Mouse (Mus musculus) neural tube, embryonic 14.5 days (tissue): ENCODE measurements around the gene Cyp17a1. TPM values are rescaled to one million over a fixed set of nuclear protein-coding genes. Genes with fewer than 3 reads are reported as not detected.
A peak's percentile ranks its signal among the peaks of the same experiment; 100 is the strongest.

Experiments used
- ATAC-seq: fragments of 200-750 bp; cut with Nextera tagmentation; 2 replicates; pipeline ENCODE4 v1.8.0; 2017; ENCODE audit warnings: low read depth, mild to moderate bottlenecking, moderate TSS enrichment, moderate library complexity
- H3K27ac ChIP-seq: fragments of 300-500 bp; sonication (generic); 2 replicates; pipeline ENCODE4 v1.5.1; 2014; ENCODE audit warnings: low read depth, mild to moderate bottlenecking, control low read depth, low read length, moderate library complexity, mixed read lengths
- H3K27me3 ChIP-seq: fragments of 300-500 bp; sonication (generic); 2 replicates; pipeline ENCODE4 v1.6.1; 2014; ENCODE audit warnings: low read length; ENCODE audit not compliant: control insufficient read depth, insufficient read depth
- H3K36me3 ChIP-seq: fragments of 300-500 bp; sonication (generic); 2 replicates; pipeline ENCODE4 v1.6.1; 2014; ENCODE audit warnings: low read length, mixed read lengths; ENCODE audit not compliant: control insufficient read depth, insufficient read depth
- H3K4me1 ChIP-seq: fragments of 300-500 bp; sonication (generic); 2 replicates; pipeline ENCODE4 v1.6.1; 2014; ENCODE audit warnings: low read length; ENCODE audit not compliant: control insufficient read depth, insufficient read depth
- H3K4me2 ChIP-seq: fragments of 300-500 bp; sonication (generic); 2 replicates; pipeline ENCODE4 v1.6.1; 2014; ENCODE audit warnings: mild to moderate bottlenecking, low read depth, low read length, control low read depth
- H3K4me3 ChIP-seq: fragments of 300-500 bp; sonication (generic); 2 replicates; pipeline ENCODE4 v1.5.1; 2014; ENCODE audit warnings: low read depth, low read length, control low read depth, mixed read lengths
- H3K9ac ChIP-seq: fragments of 300-500 bp; sonication (generic); replicated peaks from 2 replicates; pipeline ENCODE4 v1.6.1; 2014; ENCODE audit warnings: low read depth, mild to moderate bottlenecking, control low read depth, low read length, mixed read lengths
- H3K9me3 ChIP-seq: fragments of 300-500 bp; sonication (generic); 2 replicates; pipeline ENCODE4 v1.6.1; 2016; ENCODE audit warnings: low read length; ENCODE audit not compliant: control insufficient read depth
- WGBS: fragments of 180-500 bp; shearing (Covaris S2); extraction: QIAGEN DNeasy Blood & Tissue Kit; methylation state at CpG from one replicate; pipeline ENCODE4 v1.1.7; 2014; 5-methylcytosine and 5-hydroxymethylcytosine counted together
- polyA plus RNA-seq: library from polyadenylated mRNA; unstranded; fragments of >200 nt; fragmentation: Nextera tagmentation; extraction: Ambion mirVana; gene quantifications from 2 replicates; pipeline ENCODE4 v1.2.1, GENCODE M21; 2014

Cyp17a1 gene
- polyA plus RNA-seq, 1 experiment from 2014 or later: 0.35 TPM

DNA sequence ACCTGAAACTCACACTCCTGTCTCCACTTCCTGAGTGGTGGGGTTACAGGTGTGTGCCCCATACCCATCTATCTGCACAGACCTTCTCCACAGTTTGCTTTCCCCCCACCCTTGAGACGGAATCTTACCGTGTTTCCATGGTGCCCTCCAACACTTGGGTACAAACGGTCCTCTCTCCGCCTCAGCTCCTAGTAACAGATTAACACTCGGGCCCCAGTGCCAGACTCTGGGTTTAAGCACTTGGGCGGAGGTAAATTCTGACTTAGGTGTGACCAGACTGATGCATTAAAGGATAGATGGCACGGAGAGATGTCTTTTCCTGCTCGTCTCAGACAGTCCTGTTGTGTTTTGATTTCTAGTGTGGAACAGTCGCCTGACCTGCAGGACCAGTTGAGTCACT lies 28.2 kb upstream of the Cyp17a1 start:
- H3K4me3 ChIP-seq: no peak overlapping the region
- no peaks in the 10 kb centered on the region for H3K4me1 ChIP-seq
- no peaks in the 10 kb centered on the region for H3K9me3 ChIP-seq
- ATAC-seq: no peak
- H3K9ac ChIP-seq: no peak overlapping the region
- H3K4me2 ChIP-seq: no peak overlapping the region
- no peaks in the 10 kb centered on the region for H3K27me3 ChIP-seq
- WGBS: 92% methylated on average over 9 of the region's 9 CpGs
- H3K27ac ChIP-seq: no peak overlapping the region
- H3K36me3 ChIP-seq: no peaks in the 10 kb centered on the region

DNA sequence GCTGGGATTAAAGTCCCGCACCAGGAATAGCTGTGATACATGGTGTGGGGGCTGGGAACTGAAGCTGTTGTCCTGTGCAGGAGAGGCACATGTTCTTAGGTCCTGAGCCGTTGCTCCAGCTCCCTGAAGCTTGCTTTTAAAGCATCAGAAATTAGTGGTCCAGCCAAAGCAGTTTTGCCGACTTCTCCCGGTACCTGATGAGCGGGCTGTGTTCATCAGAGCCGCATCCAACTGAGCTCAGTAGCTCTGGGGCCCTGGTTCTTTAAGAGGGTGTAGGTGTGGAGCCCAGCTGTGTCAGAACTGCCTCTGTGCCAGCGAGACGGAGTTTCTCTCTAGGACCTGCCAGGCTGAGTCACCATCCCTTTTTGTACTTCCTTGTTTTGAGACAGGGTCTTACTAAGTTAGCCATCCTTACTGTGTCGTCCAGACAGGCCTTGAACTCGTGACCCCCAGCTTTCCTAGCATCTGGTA lies 26.1 kb upstream of the Cyp17a1 start:
- Histone ChIP-seq H3K27ac (no peak overlapping the region), H3K4me1 (no peaks in the 10 kb centered on the region), H3K9ac (no peak overlapping the region), H3K36me3 (peaks cover 5% of the 10 kb centered on the region; the same call in 1 of the 2 replicates), H3K4me3 (no peak overlapping the region), H3K9me3 (no peaks in the 10 kb centered on the region), H3K27me3 (no peaks in the 10 kb centered on the region), H3K4me2 (no peak overlapping the region)
- WGBS: 80% methylated on average over 10 of the region's 10 CpGs
- ATAC-seq: no peak

GRCm38 (mm10) chr19:46697840-46698517 lies 25.0 kb upstream of the Cyp17a1 start:
- WGBS: 56% methylated on average over 19 of the region's 19 CpGs

GRCm38 (mm10) chr19:46696943-46697342 lies 24.0 kb upstream of the Cyp17a1 start:
- H3K9me3 ChIP-seq: no peaks in the 10 kb centered on the region
- H3K4me1 ChIP-seq: no peaks in the 10 kb centered on the region
- ATAC-seq: no peak
- no peak overlapping the region for H3K27ac ChIP-seq
- H3K36me3 ChIP-seq: peaks cover 5% of the 10 kb centered on the region; the same call in 1 of the 2 replicates
- WGBS: 91% methylated on average over 7 of the region's 7 CpGs
- H3K4me2 ChIP-seq: no peak overlapping the region
- H3K4me3 ChIP-seq: no peak overlapping the region
- no peaks in the 10 kb centered on the region for H3K27me3 ChIP-seq
- H3K9ac ChIP-seq: no peak overlapping the region

More at GRCm38 (mm10) chr19:46697840-46698517, 25.0 kb upstream of the Cyp17a1 start:
- Histone ChIP-seq H3K27ac (no peak overlapping the region), H3K4me2 (no peak overlapping the region), H3K36me3 (peaks cover 5% of the 10 kb centered on the region; the same call in 1 of the 2 replicates), H3K9ac (no peak overlapping the region), H3K4me3 (no peak overlapping the region), H3K27me3 (no peaks in the 10 kb centered on the region), H3K9me3 (no peaks in the 10 kb centered on the region), H3K4me1 (no peaks in the 10 kb centered on the region)
- no peak for ATAC-seq

- no peak overlapping the region for H3K27ac ChIP-seq
- H3K4me2 ChIP-seq: no peak overlapping the region
Observed at GRCm38 (mm10) chr19:46696482-46696881, 23.5 kb upstream of the Cyp17a1 start.

GRCm38 (mm10) chr19:46693146-46693545 lies 20.2 kb upstream of the Cyp17a1 start:
- H3K9ac ChIP-seq: no peak overlapping the region
- no peak for ATAC-seq
- H3K27ac ChIP-seq: no peak overlapping the region
- peaks cover 5% of the 10 kb centered on the region; the same call in 1 of the 2 replicates for H3K36me3 ChIP-seq
- no peaks in the 10 kb centered on the region for H3K9me3 ChIP-seq
- H3K4me3 ChIP-seq: no peak overlapping the region
- no peaks in the 10 kb centered on the region; the same call in 1 of the 2 replicates for H3K4me1 ChIP-seq
- WGBS: 84% methylated on average over 4 of the region's 4 CpGs
- H3K27me3 ChIP-seq: no peaks in the 10 kb centered on the region
- no peak overlapping the region for H3K4me2 ChIP-seq

More at GRCm38 (mm10) chr19:46696482-46696881, 23.5 kb upstream of the Cyp17a1 start:
- WGBS: 96% methylated on average over 8 of the region's 8 CpGs
- H3K9ac ChIP-seq: no peak overlapping the region
- H3K36me3 ChIP-seq: peaks cover 5% of the 10 kb centered on the region; the same call in 1 of the 2 replicates
- no peak overlapping the region for H3K4me3 ChIP-seq
- no peaks in the 10 kb centered on the region for H3K9me3 ChIP-seq
- H3K4me1 ChIP-seq: no peaks in the 10 kb centered on the region
- H3K27me3 ChIP-seq: no peaks in the 10 kb centered on the region
- no peak for ATAC-seq

GRCm38 (mm10) chr19:46691078-46691477 lies 18.1 kb upstream of the Cyp17a1 start:
- Histone ChIP-seq H3K27me3 (no peaks in the 10 kb centered on the region), H3K9ac (no peak overlapping the region), H3K36me3 (peaks cover 5% of the 10 kb centered on the region; the same call in 1 of the 2 replicates), H3K9me3 (no peaks in the 10 kb centered on the region), H3K4me2 (no peak overlapping the region), H3K4me1 (no peaks in the 10 kb centered on the region; the same call in 1 of the 2 replicates), H3K4me3 (no peak overlapping the region), H3K27ac (no peak overlapping the region)
- no peak for ATAC-seq
- WGBS: 88% methylated on average over 2 of the region's 2 CpGs

DNA sequence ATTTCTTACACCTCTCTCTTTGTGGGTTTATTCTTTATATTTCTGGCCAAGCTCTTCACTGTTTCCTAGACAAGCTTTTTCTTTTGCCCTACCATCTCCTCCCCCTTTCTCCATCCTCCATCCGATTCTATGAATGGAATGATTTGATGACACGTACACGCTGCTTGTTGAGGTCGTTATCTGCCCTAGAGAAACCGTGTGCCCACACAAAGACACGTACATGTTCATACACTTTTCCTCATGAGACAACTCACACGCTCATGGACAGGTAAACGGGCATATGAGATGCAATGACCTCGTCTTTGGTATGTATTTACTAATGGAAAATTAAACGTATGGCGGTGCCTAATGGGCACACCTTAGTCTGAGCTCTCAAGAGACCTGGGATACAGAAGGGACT lies 17.4 kb upstream of the Cyp17a1 start:
- H3K27me3 ChIP-seq: no peaks in the 10 kb centered on the region
- ATAC-seq: peak; percentile 35; the same call in 1 of the 2 replicates
- H3K27ac ChIP-seq: peak overlapping the region; percentile 82
- no peaks in the 10 kb centered on the region; the same call in 1 of the 2 replicates for H3K4me1 ChIP-seq
- H3K4me3 ChIP-seq: peak overlapping the region; percentile 69
- H3K36me3 ChIP-seq: peaks cover 5% of the 10 kb centered on the region; the same call in 1 of the 2 replicates
- peak overlapping the region; percentile 47 for H3K4me2 ChIP-seq
- WGBS: 72% methylated on average over 11 of the region's 11 CpGs
- H3K9ac ChIP-seq: peak overlapping the region; percentile 88
- no peaks in the 10 kb centered on the region for H3K9me3 ChIP-seq
